Mouse (Mus musculus) embryo, embryonic 11.5 days (tissue): ENCODE data around the gene Rhot2.
"Not testable (repeated sequence)": the region's sequence is repeated elsewhere in the genome, so short reads cannot be mapped to it uniquely, and the experiment has no call there.

ENCODE experiments used
- DNase-seq: peaks from one replicate; pipeline ENCODE4 v3.0.0-alpha.2; 2012; ENCODE audit warnings: low read depth, low spot score

Gene Rhot2

GRCm38 (mm10) chr17:25828712-25829557, 15.7 kb downstream of the Rhot2 start, which contains the start of gene Jmjd8:
TSS of gene Jmjd8 (plus strand) at chr17:25828867.
- peak; percentile 67 for DNase-seq

- DNase-seq: no peak
Observed at GRCm38 (mm10) chr17:25828223-25828594, 16.4 kb downstream of the Rhot2 start.

GRCm38 (mm10) chr17:25827546-25828222, 17.0 kb downstream of the Rhot2 start:
- DNase-seq: no peak

- no peak for DNase-seq
Observed at GRCm38 (mm10) chr17:25827011-25827410, 17.6 kb downstream of the Rhot2 start.

GRCm38 (mm10) chr17:25825984-25826570, 18.6 kb downstream of the Rhot2 start:
- no peak for DNase-seq

- no peak for DNase-seq
Observed at GRCm38 (mm10) chr17:25825311-25825710, 19.3 kb downstream of the Rhot2 start.

- DNase-seq: no peak
Observed at GRCm38 (mm10) chr17:25824362-25825142, 20.1 kb downstream of the Rhot2 start.

GRCm38 (mm10) chr17:25823452-25823851, 21.2 kb downstream of the Rhot2 start, which contains the start of gene Wdr24:
TSS of gene Wdr24 (plus strand) at chr17:25823627.
- DNase-seq: peak; percentile 75

- DNase-seq: no peak
Observed at GRCm38 (mm10) chr17:25818851-25819780, 25.5 kb downstream of the Rhot2 start.

GRCm38 (mm10) chr17:25817662-25818061, 27.0 kb downstream of the Rhot2 start:
- DNase-seq: no peak

GRCm38 (mm10) chr17:25813471-25813870, 31.2 kb downstream of the Rhot2 start:
- no peak for DNase-seq

GRCm38 (mm10) chr17:25810890-25811289, 33.8 kb downstream of the Rhot2 start:
- no peak for DNase-seq

- no peak for DNase-seq
Observed at GRCm38 (mm10) chr17:25809606-25810340, 34.9 kb downstream of the Rhot2 start.

GRCm38 (mm10) chr17:25808789-25809605, 35.7 kb downstream of the Rhot2 start, which contains the start of gene Fbxl16:
TSS of gene Fbxl16 (plus strand) at chr17:25809085.
- no peak for DNase-seq

GRCm38 (mm10) chr17:25808028-25808427, 36.6 kb downstream of the Rhot2 start:
- no peak for DNase-seq

GRCm38 (mm10) chr17:25807452-25807851, 37.2 kb downstream of the Rhot2 start:
- not testable (repeated sequence) for DNase-seq

- no peak for DNase-seq
Observed at GRCm38 (mm10) chr17:25806507-25806906, 38.1 kb downstream of the Rhot2 start.

- peak; percentile 59 for DNase-seq
Observed at GRCm38 (mm10) chr17:25802825-25803517, 41.7 kb downstream of the Rhot2 start.
